Mouse (Mus musculus): ENCODE data around the gene Prdx5. TPM values are rescaled to one million over a fixed set of nuclear protein-coding genes. Genes with fewer than 3 reads are reported as not detected.
"Not testable (repeated sequence)": the region's sequence is repeated elsewhere in the genome, so short reads cannot be mapped to it uniquely, and the experiment has no call there.

Gene Prdx5
- total RNA-seq, 1 experiment = 51.6 TPM

DNA sequence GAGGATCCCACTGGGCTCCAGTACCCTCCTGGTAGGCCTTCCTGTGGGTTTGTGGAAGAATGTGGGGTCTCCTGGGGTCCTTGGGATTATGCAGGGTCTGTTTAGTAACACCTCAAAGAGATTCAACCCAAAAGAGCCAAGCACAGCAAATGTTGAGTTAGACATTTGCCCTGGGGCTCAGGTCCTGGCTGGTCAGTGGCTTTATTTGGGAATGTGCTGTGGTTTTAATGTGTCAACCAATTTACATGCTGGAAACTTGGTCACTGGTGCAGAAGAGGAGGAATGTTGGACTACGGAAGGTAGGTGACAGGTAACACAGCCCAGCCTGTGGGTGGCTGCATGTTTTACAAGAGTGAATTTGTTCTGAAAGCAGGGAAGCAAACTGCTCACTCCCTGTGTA, 6.9 kb downstream of the Prdx5 start:
- Histone ChIP-seq H3K4me3 (ENCODE audit: insufficient read depth in 1 of 2, low read depth in 1 of 2, low read length in 2 of 2, poor library complexity in 1 of 2, severe bottlenecking in 1 of 2) (no peak overlapping the region), H3K4me1 (ENCODE audit: control insufficient read depth in 2 of 2, insufficient read depth in 2 of 2, low read length in 2 of 2, poor library complexity in 1 of 2) (no peaks in the 10 kb centered on the region), H3K36me3 (ENCODE audit: control insufficient read depth, insufficient read depth, low read length, poor library complexity, severe bottlenecking) (peaks cover 16% of the 10 kb centered on the region; the same call in 1 of the 2 replicates), H3K9ac (ENCODE audit: insufficient read depth, low read depth, low read length, poor library complexity, severe bottlenecking) (no peak overlapping the region), H3K9me3 (ENCODE audit: control insufficient read depth, insufficient read depth, low read depth, low read length) (no peaks in the 10 kb centered on the region; the same call in 1 of the 2 replicates), H3K27ac (ENCODE audit: insufficient read depth, low read depth, low read length, poor library complexity, severe bottlenecking) (no peak overlapping the region)
- in situ Hi-C loops (cut with MboI; ENCODE audit: low sequenced_read_pairs in 2 of 2, unreplicated experiment in 2 of 2) = no loop called here
- TF ChIP-seq CHD2 (IDR thresholded peaks at IDR 0.05; ENCODE audit: low read depth, low read length) (no peak), MAFK (IDR thresholded peaks at IDR 0.05; ENCODE audit: insufficient read depth, low read depth, low read length) (no peak), ZNF384 (IDR thresholded peaks at IDR 0.05; ENCODE audit: low read depth, low read length) (no peak), HCFC1 (IDR thresholded peaks at IDR 0.05; ENCODE audit: borderline replicate concordance, insufficient read depth, low read length) (no peak), ZC3H11A (IDR thresholded peaks at IDR 0.05; ENCODE audit: borderline replicate concordance, low read depth, low read length) (no peak)
- no peak for DNase-seq (ENCODE audit: low read depth, low spot score)

DNA sequence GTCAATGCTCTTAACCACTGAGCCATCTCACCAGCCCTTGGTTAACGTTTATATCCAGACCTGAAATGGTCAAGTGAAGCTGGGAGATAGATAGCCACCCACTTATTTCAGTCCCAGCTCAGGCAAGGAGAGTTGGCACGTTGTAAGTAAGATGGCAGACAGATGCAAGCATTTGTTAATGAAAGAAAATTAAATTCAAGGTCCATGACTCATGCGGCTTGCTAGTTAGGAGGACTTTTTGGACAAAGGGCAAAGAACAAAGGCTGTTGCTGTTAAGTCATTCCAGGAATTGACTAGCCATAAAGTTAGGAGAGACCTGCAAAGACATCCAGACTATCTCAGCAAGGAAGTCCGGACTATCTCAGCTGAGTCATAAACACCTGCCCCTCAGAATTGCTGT, 10.3 kb downstream of the Prdx5 start:
- no peak for TF ChIP-seq HCFC1 (IDR thresholded peaks at IDR 0.05; ENCODE audit: borderline replicate concordance, insufficient read depth, low read length)
- TF ChIP-seq ZC3H11A (IDR thresholded peaks at IDR 0.05; ENCODE audit: borderline replicate concordance, low read depth, low read length) = no peak
- TF ChIP-seq ZNF384 (IDR thresholded peaks at IDR 0.05; ENCODE audit: low read depth, low read length) = no peak
- TF ChIP-seq CHD2 (IDR thresholded peaks at IDR 0.05; ENCODE audit: low read depth, low read length) = no peak
- no peak for TF ChIP-seq MAFK (IDR thresholded peaks at IDR 0.05; ENCODE audit: insufficient read depth, low read depth, low read length)
- Histone ChIP-seq H3K36me3 (ENCODE audit: control insufficient read depth, insufficient read depth, low read length, poor library complexity, severe bottlenecking) (no peaks in the 10 kb centered on the region), H3K27ac (ENCODE audit: insufficient read depth, low read depth, low read length, poor library complexity, severe bottlenecking) (no peak overlapping the region), H3K9me3 (ENCODE audit: control insufficient read depth, insufficient read depth, low read depth, low read length) (no peaks in the 10 kb centered on the region; the same call in 1 of the 2 replicates), H3K9ac (ENCODE audit: insufficient read depth, low read depth, low read length, poor library complexity, severe bottlenecking) (no peak overlapping the region), H3K4me1 (ENCODE audit: control insufficient read depth in 2 of 2, insufficient read depth in 2 of 2, low read length in 2 of 2, poor library complexity in 1 of 2) (no peaks in the 10 kb centered on the region), H3K4me3 (ENCODE audit: insufficient read depth in 1 of 2, low read depth in 1 of 2, low read length in 2 of 2, poor library complexity in 1 of 2, severe bottlenecking in 1 of 2) (no peak overlapping the region)
- DNase-seq (ENCODE audit: low read depth, low spot score) = no peak
- in situ Hi-C loops (cut with MboI; ENCODE audit: low sequenced_read_pairs in 2 of 2, unreplicated experiment in 2 of 2) = no loop called here

DNA sequence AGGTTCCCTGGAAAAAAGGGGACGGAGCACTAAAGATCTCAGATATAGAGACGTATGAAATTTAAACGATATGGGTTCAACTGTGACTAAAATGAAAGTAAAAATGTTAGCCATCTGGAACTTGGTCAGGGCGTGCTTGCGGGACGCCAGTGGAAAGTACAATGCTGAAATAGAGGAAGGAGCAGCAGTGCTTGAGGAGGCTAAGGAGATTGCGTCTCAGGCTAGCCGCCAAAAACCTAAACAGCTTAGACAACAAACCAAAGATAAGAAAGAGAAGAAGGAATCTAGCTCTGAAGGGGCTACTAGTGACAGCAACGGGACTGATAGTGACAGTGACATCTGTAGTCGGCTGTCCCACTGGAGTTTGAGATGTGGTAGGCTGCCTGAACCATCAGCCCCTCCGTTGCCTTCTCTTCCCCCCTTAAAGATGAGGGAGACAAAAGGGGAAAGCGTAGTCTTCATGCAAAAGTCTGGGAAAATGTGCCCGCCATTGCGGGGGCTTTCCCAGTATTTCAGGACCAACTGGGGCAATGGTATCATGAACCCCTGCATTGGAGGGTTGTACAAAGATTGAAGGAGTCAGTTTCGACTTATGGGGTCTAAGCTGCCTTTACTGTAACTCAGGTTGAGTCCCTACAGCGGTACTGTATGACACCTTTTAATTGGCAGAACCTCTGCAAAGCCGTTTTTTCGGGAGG, 14.1 kb downstream of the Prdx5 start:
- H3K27ac ChIP-seq (ENCODE audit: insufficient read depth, low read depth, low read length, poor library complexity, severe bottlenecking); in situ Hi-C loops (cut with MboI; ENCODE audit: low sequenced_read_pairs in 2 of 2, unreplicated experiment in 2 of 2); H3K36me3 ChIP-seq (ENCODE audit: control insufficient read depth, insufficient read depth, low read length, poor library complexity, severe bottlenecking); H3K4me3 ChIP-seq (ENCODE audit: insufficient read depth in 1 of 2, low read depth in 1 of 2, low read length in 2 of 2, poor library complexity in 1 of 2, severe bottlenecking in 1 of 2); H3K9me3 ChIP-seq (ENCODE audit: control insufficient read depth, insufficient read depth, low read depth, low read length); DNase-seq (ENCODE audit: low read depth, low spot score); H3K4me1 ChIP-seq (ENCODE audit: control insufficient read depth in 2 of 2, insufficient read depth in 2 of 2, low read length in 2 of 2, poor library complexity in 1 of 2); H3K9ac ChIP-seq (ENCODE audit: insufficient read depth, low read depth, low read length, poor library complexity, severe bottlenecking): not testable (repeated sequence)

DNA sequence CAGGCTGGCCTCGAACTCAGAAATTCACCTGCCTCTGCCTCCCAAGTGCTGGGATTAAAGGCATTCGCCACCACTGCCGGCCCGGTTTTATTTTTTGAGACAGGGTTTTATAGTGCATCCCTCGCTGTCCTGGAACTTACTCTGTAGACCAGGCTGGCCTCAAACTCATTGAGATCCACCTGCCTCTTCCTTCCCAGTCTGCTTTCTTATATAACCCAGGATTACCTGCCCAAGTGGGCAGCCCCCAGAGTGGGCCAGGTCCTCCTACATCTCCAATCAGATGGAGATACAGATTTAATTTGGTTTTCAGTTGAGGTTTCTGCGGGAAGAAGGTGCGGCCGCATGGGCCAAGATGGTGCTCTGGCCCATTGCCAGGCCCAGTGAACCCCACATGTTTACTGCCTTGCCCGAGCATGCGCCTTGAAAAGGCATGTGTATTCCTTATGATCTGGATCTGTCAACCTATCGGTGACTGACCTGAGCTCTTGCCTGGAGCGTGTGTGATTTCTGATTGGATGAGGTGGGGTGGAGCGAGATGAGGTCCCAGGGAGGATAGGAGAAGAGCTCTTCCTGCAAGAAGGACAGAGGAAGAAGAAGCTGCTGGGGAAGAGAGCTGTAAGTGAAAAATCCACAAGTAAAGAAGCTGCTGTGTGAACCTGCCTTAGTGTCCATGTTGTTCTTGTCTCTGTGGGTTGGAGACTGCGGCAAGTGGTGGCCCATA, 16.0 kb downstream of the Prdx5 start:
- H3K4me3 ChIP-seq (ENCODE audit: insufficient read depth in 1 of 2, low read depth in 1 of 2, low read length in 2 of 2, poor library complexity in 1 of 2, severe bottlenecking in 1 of 2) = no peak overlapping the region
- H3K36me3 ChIP-seq (ENCODE audit: control insufficient read depth, insufficient read depth, low read length, poor library complexity, severe bottlenecking) = no peaks in the 10 kb centered on the region
- no peak overlapping the region for H3K27ac ChIP-seq (ENCODE audit: insufficient read depth, low read depth, low read length, poor library complexity, severe bottlenecking)
- TF ChIP-seq HCFC1 (IDR thresholded peaks at IDR 0.05; ENCODE audit: borderline replicate concordance, insufficient read depth, low read length) (no peak), MAFK (IDR thresholded peaks at IDR 0.05; ENCODE audit: insufficient read depth, low read depth, low read length) (no peak), CHD2 (IDR thresholded peaks at IDR 0.05; ENCODE audit: low read depth, low read length) (no peak)
- no peaks in the 10 kb centered on the region; a peak in 1 of 4 replicates for H3K4me1 ChIP-seq (ENCODE audit: control insufficient read depth in 2 of 2, insufficient read depth in 2 of 2, low read length in 2 of 2, poor library complexity in 1 of 2)
- no peak for DNase-seq (ENCODE audit: low read depth, low spot score)
- H3K9me3 ChIP-seq (ENCODE audit: control insufficient read depth, insufficient read depth, low read depth, low read length) = no peaks in the 10 kb centered on the region; the same call in 1 of the 2 replicates
- H3K9ac ChIP-seq (ENCODE audit: insufficient read depth, low read depth, low read length, poor library complexity, severe bottlenecking) = no peak overlapping the region
- in situ Hi-C loops (cut with MboI; ENCODE audit: low sequenced_read_pairs in 2 of 2, unreplicated experiment in 2 of 2) = no loop called here
